Mouse (Mus musculus): Measurements from ENCODE around the gene Snx27. TPM values are rescaled to one million over a fixed set of nuclear protein-coding genes. Genes with fewer than 3 reads are reported as not detected.

The Snx27 gene
- polyA plus RNA-seq, 1 experiment from 2014 or later = 24.7 TPM

- Histone ChIP-seq H3K27ac (ENCODE audit: low read depth, low read length) (no peak overlapping the region), H3K4me1 (replicated peaks; ENCODE audit: control insufficient read depth, insufficient read depth, low read length) (no peaks in the 10 kb centered on the region; the same call in 1 of the 2 replicates), H3K4me2 (no peak overlapping the region), H3K9ac (ENCODE audit: low read depth, low read length) (no peak overlapping the region), H3K36me3 (ENCODE audit: control insufficient read depth, insufficient read depth, low read length) (no peaks in the 10 kb centered on the region), H3K9me3 (ENCODE audit: control insufficient read depth, low read length) (no peaks in the 10 kb centered on the region), H3K27me3 (replicated peaks; ENCODE audit: control insufficient read depth, insufficient read depth, low read length) (peaks cover 36% of the 10 kb centered on the region), H3K4me3 (ENCODE audit: low read depth, low read length) (no peak overlapping the region)
- WGBS = 15% methylated on average over 9 of the region's 9 CpGs
- DNase-seq (ENCODE audit: low spot score) = no peak
- no peak for ATAC-seq (replicated peaks; ENCODE audit: low FRiP score)
Observed at GRCm38 (mm10) chr3:94478591-94479169, 103.8 kb downstream of the Snx27 start.

- 4% methylated on average over 13 of the region's 14 CpGs for WGBS
- peak; percentile 73 for ATAC-seq (replicated peaks; ENCODE audit: low FRiP score)
Observed at GRCm38 (mm10) chr3:94477981-94478422, 104.5 kb downstream of the Snx27 start, which contains the start of gene Celf3. Celf3 (plus strand) TSS chr3:94478295.

DNA sequence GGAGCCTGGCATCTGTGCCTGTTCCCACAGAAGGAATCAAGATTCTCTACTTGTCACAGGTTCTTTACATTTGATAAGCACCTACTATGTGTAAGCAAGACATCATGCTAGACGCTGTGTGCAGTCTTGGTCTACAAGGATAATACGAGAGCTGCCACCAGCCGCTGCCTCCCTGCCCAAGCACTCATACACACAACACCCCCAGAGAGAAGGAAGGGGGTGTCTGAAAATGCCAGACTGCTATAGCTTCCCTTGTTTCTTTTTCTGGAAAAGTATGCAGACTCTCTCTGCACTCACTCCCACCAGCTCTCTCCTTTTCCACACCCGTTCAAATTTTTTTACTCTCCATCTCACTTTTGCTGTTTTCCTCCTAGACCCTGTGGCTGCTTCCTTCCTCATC, 105.1 kb downstream of the Snx27 start:
- ATAC-seq (replicated peaks; ENCODE audit: low FRiP score) = no peak
- peaks cover 36% of the 10 kb centered on the region for H3K27me3 ChIP-seq (replicated peaks; ENCODE audit: control insufficient read depth, insufficient read depth, low read length)

More at GRCm38 (mm10) chr3:94477981-94478422, 104.5 kb downstream of the Snx27 start, which contains the start of gene Celf3:
- H3K9me3 ChIP-seq (ENCODE audit: control insufficient read depth, low read length) = no peaks in the 10 kb centered on the region
- H3K27me3 ChIP-seq (replicated peaks; ENCODE audit: control insufficient read depth, insufficient read depth, low read length) = peaks cover 36% of the 10 kb centered on the region
- no peak within 1 kb of the TSS for H3K4me3 ChIP-seq (ENCODE audit: low read depth, low read length)
- H3K36me3 ChIP-seq (ENCODE audit: control insufficient read depth, insufficient read depth, low read length) = no peaks in the 10 kb centered on the region
- no peak within 1 kb of the TSS for H3K9ac ChIP-seq (ENCODE audit: low read depth, low read length)
- H3K4me1 ChIP-seq (replicated peaks; ENCODE audit: control insufficient read depth, insufficient read depth, low read length) = no peaks in the 10 kb centered on the region; the same call in 1 of the 2 replicates
- peak within 1 kb of the TSS; percentile 4 for H3K4me2 ChIP-seq
- DNase-seq (ENCODE audit: low spot score) = peak; percentile 42
- no peak within 1 kb of the TSS for H3K27ac ChIP-seq (ENCODE audit: low read depth, low read length)

DNA sequence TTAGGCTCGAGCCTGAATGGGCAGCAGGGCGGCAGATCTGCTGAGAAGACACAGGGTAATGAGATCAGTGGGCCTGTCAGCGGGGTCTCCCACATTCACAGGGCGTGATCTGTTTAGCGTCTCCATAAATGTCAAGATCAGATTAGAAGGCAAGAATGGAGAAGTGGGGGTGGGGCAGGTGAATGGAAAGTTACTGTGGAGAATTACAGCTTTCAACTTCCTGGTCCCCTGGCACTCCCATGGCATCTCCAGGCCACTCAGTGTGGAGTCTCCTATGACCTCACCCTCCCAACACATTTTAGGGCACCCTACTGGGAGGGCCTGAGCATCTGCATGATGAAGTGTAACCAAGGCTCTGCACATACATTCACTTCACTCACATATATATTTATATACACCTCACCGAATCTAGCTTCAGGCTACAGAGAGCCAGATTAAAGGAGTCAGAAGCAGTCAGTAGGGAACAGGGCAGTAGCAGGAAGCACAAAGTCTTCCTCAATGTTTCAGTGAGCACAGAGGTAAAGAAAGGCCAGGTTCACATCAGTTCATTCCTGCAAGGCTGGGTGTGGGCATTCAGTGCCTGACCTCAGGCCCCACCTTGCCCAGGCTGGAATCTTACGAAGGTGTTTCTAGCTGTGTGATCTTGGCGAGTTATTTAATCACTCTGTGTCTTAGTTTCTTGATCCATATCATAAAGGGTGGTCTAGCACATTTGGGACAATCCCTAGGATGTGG, 106.0 kb downstream of the Snx27 start:
- H3K4me2 ChIP-seq = no peak overlapping the region
- H3K27ac ChIP-seq (ENCODE audit: low read depth, low read length) = no peak overlapping the region
- H3K36me3 ChIP-seq (ENCODE audit: control insufficient read depth, insufficient read depth, low read length) = no peaks in the 10 kb centered on the region
- ATAC-seq (replicated peaks; ENCODE audit: low FRiP score) (no peak), DNase-seq (ENCODE audit: low spot score) (no peak)
- no peak overlapping the region for H3K4me3 ChIP-seq (ENCODE audit: low read depth, low read length)
- H3K4me1 ChIP-seq (replicated peaks; ENCODE audit: control insufficient read depth, insufficient read depth, low read length) = no peaks in the 10 kb centered on the region; the same call in 1 of the 2 replicates
- WGBS = 43% methylated on average over 8 of the region's 8 CpGs
- H3K9me3 ChIP-seq (ENCODE audit: control insufficient read depth, low read length) = no peaks in the 10 kb centered on the region
- H3K9ac ChIP-seq (ENCODE audit: low read depth, low read length) = no peak overlapping the region
- peaks cover 32% of the 10 kb centered on the region for H3K27me3 ChIP-seq (replicated peaks; ENCODE audit: control insufficient read depth, insufficient read depth, low read length)

More for the DNA sequence above, 105.1 kb downstream of the Snx27 start:
- H3K36me3 ChIP-seq (ENCODE audit: control insufficient read depth, insufficient read depth, low read length) = no peaks in the 10 kb centered on the region
- no peak overlapping the region for H3K4me2 ChIP-seq
- no peak for DNase-seq (ENCODE audit: low spot score)
- H3K27ac ChIP-seq (ENCODE audit: low read depth, low read length) = no peak overlapping the region
- H3K4me3 ChIP-seq (ENCODE audit: low read depth, low read length) = no peak overlapping the region
- no peak overlapping the region for H3K9ac ChIP-seq (ENCODE audit: low read depth, low read length)
- WGBS = 65% methylated on average over 4 of the region's 4 CpGs
- H3K4me1 ChIP-seq (replicated peaks; ENCODE audit: control insufficient read depth, insufficient read depth, low read length) = no peaks in the 10 kb centered on the region; the same call in 1 of the 2 replicates
- H3K9me3 ChIP-seq (ENCODE audit: control insufficient read depth, low read length) = no peaks in the 10 kb centered on the region

- 54% methylated on average over 5 of the region's 5 CpGs for WGBS
- no peaks in the 10 kb centered on the region for H3K36me3 ChIP-seq (ENCODE audit: control insufficient read depth, insufficient read depth, low read length)
- H3K9me3 ChIP-seq (ENCODE audit: control insufficient read depth, low read length) = no peaks in the 10 kb centered on the region
- H3K4me1 ChIP-seq (replicated peaks; ENCODE audit: control insufficient read depth, insufficient read depth, low read length) = no peaks in the 10 kb centered on the region; the same call in 1 of the 2 replicates
- peaks cover 5% of the 10 kb centered on the region for H3K27me3 ChIP-seq (replicated peaks; ENCODE audit: control insufficient read depth, insufficient read depth, low read length)
- H3K9ac ChIP-seq (ENCODE audit: low read depth, low read length) = no peak overlapping the region
- no peak for DNase-seq (ENCODE audit: low spot score)
- no peak overlapping the region for H3K4me3 ChIP-seq (ENCODE audit: low read depth, low read length)
- no peak overlapping the region for H3K27ac ChIP-seq (ENCODE audit: low read depth, low read length)
- ATAC-seq (replicated peaks; ENCODE audit: low FRiP score) = no peak
- no peak overlapping the region for H3K4me2 ChIP-seq
Observed at GRCm38 (mm10) chr3:94473567-94474232, 108.8 kb downstream of the Snx27 start.

DNA sequence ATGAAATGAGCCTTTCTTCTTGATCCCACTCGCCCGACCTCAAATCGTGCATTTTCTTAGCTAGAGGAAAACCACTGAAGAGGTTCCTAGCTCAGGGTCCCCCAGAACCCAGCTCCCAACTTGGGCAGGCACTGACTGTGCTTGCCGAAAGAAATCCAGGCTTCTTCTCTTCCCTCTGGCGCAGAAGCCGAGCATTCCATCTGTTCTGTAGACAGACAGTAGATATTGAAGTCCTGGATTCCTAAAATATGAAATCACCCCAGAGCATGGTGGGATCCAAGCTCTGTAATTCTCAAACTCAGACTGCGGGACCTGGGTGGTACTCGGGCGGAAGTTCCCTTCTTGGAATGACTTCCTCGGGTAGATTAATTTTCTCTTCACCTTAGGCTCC, 109.4 kb downstream of the Snx27 start:
- no peak for DNase-seq (ENCODE audit: low spot score)
- H3K4me1 ChIP-seq (replicated peaks; ENCODE audit: control insufficient read depth, insufficient read depth, low read length) = no peaks in the 10 kb centered on the region
- H3K9ac ChIP-seq (ENCODE audit: low read depth, low read length) = no peak overlapping the region
- no peaks in the 10 kb centered on the region for H3K36me3 ChIP-seq (ENCODE audit: control insufficient read depth, insufficient read depth, low read length)
- WGBS = 55% methylated on average over 10 of the region's 10 CpGs
- H3K9me3 ChIP-seq (ENCODE audit: control insufficient read depth, low read length) = no peaks in the 10 kb centered on the region
- no peak overlapping the region for H3K27ac ChIP-seq (ENCODE audit: low read depth, low read length)
- no peaks in the 10 kb centered on the region for H3K27me3 ChIP-seq (replicated peaks; ENCODE audit: control insufficient read depth, insufficient read depth, low read length)
- no peak overlapping the region for H3K4me2 ChIP-seq
- no peak for ATAC-seq (replicated peaks; ENCODE audit: low FRiP score)
- no peak overlapping the region for H3K4me3 ChIP-seq (ENCODE audit: low read depth, low read length)

GRCm38 (mm10) chr3:94472447-94473114, 109.9 kb downstream of the Snx27 start:
- peak overlapping the region; percentile 46 for H3K4me2 ChIP-seq
- H3K4me1 ChIP-seq (replicated peaks; ENCODE audit: control insufficient read depth, insufficient read depth, low read length) = no peaks in the 10 kb centered on the region
- no peaks in the 10 kb centered on the region for H3K36me3 ChIP-seq (ENCODE audit: control insufficient read depth, insufficient read depth, low read length)
- DNase-seq (ENCODE audit: low spot score) (peak; percentile 49), ATAC-seq (replicated peaks; ENCODE audit: low FRiP score) (0 out of 2 replicates have a peak, but pooled peaks have one; percentile 51)
- no peak overlapping the region for H3K4me3 ChIP-seq (ENCODE audit: low read depth, low read length)
- 16% methylated on average over 28 of the region's 28 CpGs for WGBS
- no peak overlapping the region for H3K27ac ChIP-seq (ENCODE audit: low read depth, low read length)
- no peaks in the 10 kb centered on the region for H3K27me3 ChIP-seq (replicated peaks; ENCODE audit: control insufficient read depth, insufficient read depth, low read length)
- H3K9ac ChIP-seq (ENCODE audit: low read depth, low read length) = no peak overlapping the region
- no peaks in the 10 kb centered on the region for H3K9me3 ChIP-seq (ENCODE audit: control insufficient read depth, low read length)

DNA sequence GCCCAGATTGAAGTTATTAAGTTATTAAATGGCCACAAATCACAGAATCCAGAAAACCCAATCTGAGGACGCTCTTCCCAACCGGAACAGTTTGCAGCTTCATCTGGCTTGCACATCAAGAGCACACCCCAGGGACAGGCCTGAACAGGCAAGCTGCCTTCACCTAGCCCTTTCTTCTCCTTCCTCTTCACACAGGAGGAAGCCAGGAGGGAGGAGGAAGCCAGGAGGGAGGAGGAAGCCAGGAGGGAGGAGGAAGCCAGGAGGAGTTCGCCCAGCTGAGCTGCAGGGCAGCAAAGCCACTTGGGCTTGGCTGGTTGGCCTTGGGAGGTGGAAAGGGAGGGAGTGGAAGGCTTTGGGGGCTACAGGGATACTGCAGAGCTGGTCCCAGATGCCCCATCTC, 113.6 kb downstream of the Snx27 start:
- 40% methylated on average over 3 of the region's 3 CpGs for WGBS
- no peak overlapping the region for H3K4me3 ChIP-seq (ENCODE audit: low read depth, low read length)
- no peaks in the 10 kb centered on the region for H3K36me3 ChIP-seq (ENCODE audit: control insufficient read depth, insufficient read depth, low read length)
- no peak for DNase-seq (ENCODE audit: low spot score)
- H3K9ac ChIP-seq (ENCODE audit: low read depth, low read length) = no peak overlapping the region
- H3K4me1 ChIP-seq (replicated peaks; ENCODE audit: control insufficient read depth, insufficient read depth, low read length) = no peaks in the 10 kb centered on the region
- H3K27ac ChIP-seq (ENCODE audit: low read depth, low read length) = no peak overlapping the region
- no peaks in the 10 kb centered on the region for H3K27me3 ChIP-seq (replicated peaks; ENCODE audit: control insufficient read depth, insufficient read depth, low read length)
- H3K9me3 ChIP-seq (ENCODE audit: control insufficient read depth, low read length) = no peaks in the 10 kb centered on the region
- no peak overlapping the region for H3K4me2 ChIP-seq
- ATAC-seq (replicated peaks; ENCODE audit: low FRiP score) = no peak

All from liver, embryonic 11.5 days (tissue).